Mouse (Mus musculus) kidney, embryonic 15.5 days (tissue): ENCODE data around the gene Mgea5. TPM values are rescaled to one million over a fixed set of nuclear protein-coding genes. Genes with fewer than 3 reads are reported as not detected.
A peak's percentile ranks its signal among the peaks of the same experiment; 100 is the strongest.
"Not testable (repeated sequence)": the region's sequence is repeated elsewhere in the genome, so short reads cannot be mapped to it uniquely, and the experiment has no call there.

Source experiments
- ATAC-seq: fragments of 200-750 bp; cut with Nextera tagmentation; replicated peaks from 2 replicates; pipeline ENCODE4 v1.8.0; 2017; ENCODE audit warnings: moderate TSS enrichment; ENCODE audit not compliant: low FRiP score
- H3K27ac ChIP-seq: fragments of 300-500 bp; sonication (generic); 2 replicates; pipeline ENCODE4 v1.5.1; 2015; ENCODE audit warnings: mild to moderate bottlenecking, inconsistent platforms
- H3K27me3 ChIP-seq: fragments of 300-500 bp; sonication (generic); 2 replicates; pipeline ENCODE4 v1.6.1; 2015; ENCODE audit warnings: inconsistent platforms
- H3K36me3 ChIP-seq: fragments of 300-500 bp; sonication (generic); 2 replicates; pipeline ENCODE4 v1.6.1; 2015; ENCODE audit warnings: inconsistent platforms
- H3K4me1 ChIP-seq: fragments of 300-500 bp; sonication (generic); 2 replicates; pipeline ENCODE4 v1.6.1; 2015; ENCODE audit warnings: inconsistent platforms
- H3K4me2 ChIP-seq: fragments of 300-500 bp; sonication (generic); 2 replicates; pipeline ENCODE4 v1.6.1; 2015; ENCODE audit warnings: moderate library complexity, mild to moderate bottlenecking, inconsistent platforms
- H3K4me3 ChIP-seq: fragments of 300-500 bp; sonication (generic); replicated peaks from 2 replicates; pipeline ENCODE4 v1.5.1; 2015; ENCODE audit warnings: mild to moderate bottlenecking, inconsistent platforms
- H3K9ac ChIP-seq: fragments of 300-500 bp; sonication (generic); 2 replicates; pipeline ENCODE4 v1.6.1; 2015; ENCODE audit warnings: mild to moderate bottlenecking, inconsistent platforms
- H3K9me3 ChIP-seq: fragments of 300-500 bp; sonication (generic); replicated peaks from 2 replicates; pipeline ENCODE4 v1.6.1; 2016; ENCODE audit warnings: inconsistent platforms
- WGBS: fragments of 180-500 bp; shearing (Covaris S2); methylation state at CpG from one replicate; pipeline ENCODE4 v1.1.7; 2015; ENCODE audit warnings: mixed read lengths; 5-methylcytosine and 5-hydroxymethylcytosine counted together
- polyA plus RNA-seq: library from polyadenylated mRNA; unstranded; fragments of >200 nt; fragmentation: Nextera tagmentation; extraction: Ambion mirVana; gene quantifications from 2 replicates; pipeline ENCODE4 v1.2.1, GENCODE M21; 2015

The Mgea5 gene
- polyA plus RNA-seq, 1 experiment from 2014 or later, result 53.3 TPM

- Histone ChIP-seq H3K27me3 (peaks cover 8% of the 10 kb centered on the region; the same call in 1 of the 2 replicates), H3K4me3 (no peak overlapping the region), H3K36me3 (no peaks in the 10 kb centered on the region), H3K9me3 (no peaks in the 10 kb centered on the region), H3K9ac (no peak overlapping the region), H3K4me2 (peak overlapping the region; percentile 67), H3K4me1 (peaks cover 59% of the 10 kb centered on the region), H3K27ac (no peak overlapping the region)
- 6% methylated on average over 11 of the region's 11 CpGs for WGBS
- ATAC-seq, result no peak
Observed at GRCm38 (mm10) chr19:45813263-45813662, 29.6 kb upstream of the Mgea5 start.

GRCm38 (mm10) chr19:45812673-45813252 is 29.1 kb upstream of the Mgea5 start:
- Histone ChIP-seq H3K36me3 (no peaks in the 10 kb centered on the region), H3K4me1 (peaks cover 54% of the 10 kb centered on the region), H3K4me3 (peak overlapping the region; percentile 34), H3K27ac (no peak overlapping the region), H3K9me3 (no peaks in the 10 kb centered on the region), H3K27me3 (peaks cover 8% of the 10 kb centered on the region; the same call in 1 of the 2 replicates), H3K4me2 (peak overlapping the region; percentile 67), H3K9ac (no peak overlapping the region)
- WGBS, result 12% methylated on average over 8 of the region's 8 CpGs
- ATAC-seq, result no peak

GRCm38 (mm10) chr19:45812115-45812514 is 28.5 kb upstream of the Mgea5 start:
- WGBS, result 2% methylated on average over 16 of the region's 16 CpGs
- no peak overlapping the region for H3K9ac ChIP-seq
- peak overlapping the region; percentile 34 for H3K4me3 ChIP-seq
- peak; percentile 17; the same call in 1 of the 2 replicates for ATAC-seq
- peaks cover 48% of the 10 kb centered on the region for H3K4me1 ChIP-seq
- H3K9me3 ChIP-seq, result no peaks in the 10 kb centered on the region
- no peak overlapping the region for H3K27ac ChIP-seq
- peaks cover 8% of the 10 kb centered on the region; the same call in 1 of the 2 replicates for H3K27me3 ChIP-seq
- peak overlapping the region; percentile 67 for H3K4me2 ChIP-seq
- H3K36me3 ChIP-seq, result no peaks in the 10 kb centered on the region

GRCm38 (mm10) chr19:45811028-45811674 is 27.5 kb upstream of the Mgea5 start:
- Histone ChIP-seq H3K4me3 (no peak overlapping the region), H3K36me3 (no peaks in the 10 kb centered on the region), H3K27ac (no peak overlapping the region), H3K4me1 (peaks cover 38% of the 10 kb centered on the region), H3K4me2 (no peak overlapping the region), H3K9me3 (no peaks in the 10 kb centered on the region), H3K9ac (no peak overlapping the region), H3K27me3 (peaks cover 8% of the 10 kb centered on the region; the same call in 1 of the 2 replicates)
- 50% methylated on average over 12 of the region's 12 CpGs for WGBS
- no peak for ATAC-seq

GRCm38 (mm10) chr19:45807732-45808131 is 24.1 kb upstream of the Mgea5 start:
- H3K27me3 ChIP-seq, result no peaks in the 10 kb centered on the region
- H3K4me3 ChIP-seq, result no peak overlapping the region
- H3K36me3 ChIP-seq, result no peaks in the 10 kb centered on the region
- no peak overlapping the region for H3K4me2 ChIP-seq
- no peaks in the 10 kb centered on the region for H3K9me3 ChIP-seq
- no peak for ATAC-seq
- no peak overlapping the region for H3K27ac ChIP-seq
- peaks cover 34% of the 10 kb centered on the region for H3K4me1 ChIP-seq
- 97% methylated on average over 4 of the region's 4 CpGs for WGBS
- H3K9ac ChIP-seq, result no peak overlapping the region

GRCm38 (mm10) chr19:45805817-45806216 is 22.2 kb upstream of the Mgea5 start:
- H3K4me1 ChIP-seq, result peaks cover 19% of the 10 kb centered on the region
- not testable (repeated sequence) for H3K9me3 ChIP-seq, H3K9ac ChIP-seq, H3K27me3 ChIP-seq, H3K27ac ChIP-seq, H3K4me2 ChIP-seq, H3K4me3 ChIP-seq, ATAC-seq, H3K36me3 ChIP-seq
- 95% methylated on average over 6 of the region's 6 CpGs for WGBS

- Histone ChIP-seq H3K27me3 (no peaks in the 10 kb centered on the region), H3K27ac (no peak overlapping the region), H3K4me2 (peak overlapping the region; percentile 31; the same call in 1 of the 2 replicates), H3K36me3 (no peaks in the 10 kb centered on the region), H3K4me3 (no peak overlapping the region), H3K9me3 (no peaks in the 10 kb centered on the region), H3K4me1 (peaks cover 19% of the 10 kb centered on the region), H3K9ac (no peak overlapping the region)
- 0 out of 2 replicates have a peak, but pooled peaks have one; percentile 49 for ATAC-seq
- WGBS, result 22% methylated on average over 12 of the region's 12 CpGs
Observed at GRCm38 (mm10) chr19:45804593-45805368, 21.1 kb upstream of the Mgea5 start.

GRCm38 (mm10) chr19:45803408-45803807 is 19.8 kb upstream of the Mgea5 start:
- Histone ChIP-seq H3K27ac (no peak overlapping the region), H3K4me3 (no peak overlapping the region), H3K4me1 (peaks cover 19% of the 10 kb centered on the region), H3K9me3 (no peaks in the 10 kb centered on the region), H3K27me3 (no peaks in the 10 kb centered on the region), H3K9ac (no peak overlapping the region), H3K36me3 (no peaks in the 10 kb centered on the region), H3K4me2 (no peak overlapping the region)
- 24% methylated on average over 4 of the region's 4 CpGs for WGBS
- ATAC-seq, result no peak

- ATAC-seq, result no peak
- Histone ChIP-seq H3K9ac (no peak overlapping the region), H3K4me1 (peaks cover 19% of the 10 kb centered on the region), H3K9me3 (no peaks in the 10 kb centered on the region), H3K36me3 (no peaks in the 10 kb centered on the region), H3K4me3 (no peak overlapping the region), H3K27ac (no peak overlapping the region), H3K4me2 (no peak overlapping the region), H3K27me3 (no peaks in the 10 kb centered on the region)
- WGBS, result 74% methylated on average over 4 of the region's 4 CpGs
Observed at GRCm38 (mm10) chr19:45802702-45803101, 19.1 kb upstream of the Mgea5 start.

GRCm38 (mm10) chr19:45796879-45797278 is 13.2 kb upstream of the Mgea5 start:
- WGBS, result 57% methylated on average over 15 of the region's 15 CpGs
- Histone ChIP-seq H3K4me3 (no peak overlapping the region), H3K27ac (no peak overlapping the region), H3K27me3 (no peaks in the 10 kb centered on the region), H3K9me3 (no peaks in the 10 kb centered on the region), H3K36me3 (no peaks in the 10 kb centered on the region), H3K4me1 (peaks cover 19% of the 10 kb centered on the region), H3K9ac (no peak overlapping the region), H3K4me2 (no peak overlapping the region)
- no peak for ATAC-seq

GRCm38 (mm10) chr19:45796061-45796556 is 12.5 kb upstream of the Mgea5 start:
- Histone ChIP-seq H3K9me3 (no peaks in the 10 kb centered on the region), H3K27ac (no peak overlapping the region), H3K36me3 (no peaks in the 10 kb centered on the region), H3K4me3 (peak overlapping the region; percentile 27), H3K27me3 (no peaks in the 10 kb centered on the region), H3K4me1 (peaks cover 19% of the 10 kb centered on the region), H3K4me2 (peak overlapping the region; percentile 56), H3K9ac (no peak overlapping the region)
- WGBS, result 16% methylated on average over 15 of the region's 15 CpGs
- peak; percentile 77 for ATAC-seq

- peaks cover 19% of the 10 kb centered on the region for H3K4me1 ChIP-seq
- no peaks in the 10 kb centered on the region for H3K9me3 ChIP-seq
- H3K4me3 ChIP-seq, result peak overlapping the region; percentile 27
- no peak for ATAC-seq
- no peaks in the 10 kb centered on the region for H3K27me3 ChIP-seq
- WGBS, result 34% methylated on average over 15 of the region's 15 CpGs
- peak overlapping the region; percentile 56 for H3K4me2 ChIP-seq
- H3K9ac ChIP-seq, result no peak overlapping the region
- H3K27ac ChIP-seq, result no peak overlapping the region
- H3K36me3 ChIP-seq, result no peaks in the 10 kb centered on the region
Observed at GRCm38 (mm10) chr19:45795406-45795944, 11.8 kb upstream of the Mgea5 start.
